Mouse (Mus musculus) left cerebral cortex, postnatal 25 days (tissue): ENCODE data around the gene Ugt1a9. TPM values are rescaled to one million over a fixed set of nuclear protein-coding genes. Genes with fewer than 3 reads are reported as not detected.
"Not testable (repeated sequence)": the region's sequence is repeated elsewhere in the genome, so short reads cannot be mapped to it uniquely, and the experiment has no call there.

ENCODE experiments used
- DNase-seq, 2 experiments: peaks; one replicate each; pipeline ENCODE4 v3.0.0; 2022; ENCODE audit warnings: low spot score in 2 of 2, mixed read lengths in 1 of 2
- intact Hi-C: fragments of 180-260 bp; cut with DNase I; formaldehyde crosslinking; loops from one replicate; pipeline ENCODE4 v1.15.1; 2025
- total RNA-seq, 2 experiments: library from RNA; stranded (reverse); gene quantifications; 2 replicates each; pipeline ENCODE4 v1.2.3; 2021

The Ugt1a9 gene
- total RNA-seq, 2 experiments from 2014 or later, result not detected

- DNase-seq, result peak; percentile 11 to 16
- intact Hi-C loops, result not testable (repeated sequence)
Observed at GRCm38 (mm10) chr1:88143966-88144675, 73.5 kb downstream of the Ugt1a9 start.

GRCm38 (mm10) chr1:88145278-88145677, 74.7 kb downstream of the Ugt1a9 start:
- intact Hi-C loops, DNase-seq: not testable (repeated sequence)

- intact Hi-C loops, DNase-seq: not testable (repeated sequence)
Observed at GRCm38 (mm10) chr1:88150133-88150532, 79.5 kb downstream of the Ugt1a9 start.

GRCm38 (mm10) chr1:88158430-88158829, 87.8 kb downstream of the Ugt1a9 start:
- no peak for DNase-seq
- intact Hi-C loops, result no loop called here

GRCm38 (mm10) chr1:88165711-88166110, 95.1 kb downstream of the Ugt1a9 start, which contains the start of gene Ugt1a5:
Gene Ugt1a5 (plus strand): TSS chr1:88166012.
- intact Hi-C loops, result no loop called here
- DNase-seq, result no peak

- DNase-seq, intact Hi-C loops: not testable (repeated sequence)
Observed at GRCm38 (mm10) chr1:88172190-88172589, 101.6 kb downstream of the Ugt1a9 start.

- intact Hi-C loops, result no loop called here
- no peak for DNase-seq
Observed at GRCm38 (mm10) chr1:88179657-88180056, 109.1 kb downstream of the Ugt1a9 start.

- DNase-seq, result no peak
- intact Hi-C loops, result no loop called here
Observed at GRCm38 (mm10) chr1:88186325-88186935, 115.8 kb downstream of the Ugt1a9 start.

- intact Hi-C loops, result no loop called here
- DNase-seq, result no peak
Observed at GRCm38 (mm10) chr1:88192136-88192535, 121.5 kb downstream of the Ugt1a9 start.

GRCm38 (mm10) chr1:88195687-88196086, 125.1 kb downstream of the Ugt1a9 start:
- DNase-seq, result no peak
- intact Hi-C loops, result no loop called here

- intact Hi-C loops, result no loop called here
- no peak for DNase-seq
Observed at GRCm38 (mm10) chr1:88197443-88197842, 126.8 kb downstream of the Ugt1a9 start.

- intact Hi-C loops, result no loop called here
- DNase-seq, result no peak
Observed at GRCm38 (mm10) chr1:88199996-88200395, 129.4 kb downstream of the Ugt1a9 start.

GRCm38 (mm10) chr1:88200456-88200855, 129.9 kb downstream of the Ugt1a9 start, which contains the start of gene Ugt1a2:
Gene Ugt1a2 (plus strand): TSS chr1:88200601.
- intact Hi-C loops, result no loop called here
- no peak for DNase-seq

GRCm38 (mm10) chr1:88205294-88205922, 134.8 kb downstream of the Ugt1a9 start, which contains the start of gene Dnajb3:
Gene Dnajb3 (minus strand): TSS chr1:88205782.
- DNase-seq, result peak; percentile 87 to 91
- intact Hi-C loops, result no loop called here

- no peak for DNase-seq
- intact Hi-C loops, result no loop called here
Observed at GRCm38 (mm10) chr1:88206843-88207479, 136.4 kb downstream of the Ugt1a9 start.

GRCm38 (mm10) chr1:88211812-88212211, 141.2 kb downstream of the Ugt1a9 start, which contains the start of gene Ugt1a1:
Gene Ugt1a1 (plus strand): TSS chr1:88211959.
- intact Hi-C loops, result no loop called here
- DNase-seq, result no peak

GRCm38 (mm10) chr1:88212341-88213045, 141.9 kb downstream of the Ugt1a9 start:
- no peak for DNase-seq
- intact Hi-C loops, result no loop called here

- no peak for DNase-seq
- intact Hi-C loops, result no loop called here
Observed at GRCm38 (mm10) chr1:88213061-88213460, 142.5 kb downstream of the Ugt1a9 start.

- intact Hi-C loops, result no loop called here
- DNase-seq, result no peak
Observed at GRCm38 (mm10) chr1:88213766-88214461, 143.3 kb downstream of the Ugt1a9 start.
